Mouse (Mus musculus): ENCODE measurements around the gene Gprc5c.

- TF ChIP-seq POLR2A (IDR thresholded peaks at IDR 0.05; ENCODE audit: borderline replicate concordance, low read depth, low read length) (no peak), CTCF (IDR thresholded peaks at IDR 0.05; ENCODE audit: low read depth, low read length) (no peak)
Measured at GRCm38 (mm10) chr11:114861057-114861456, 10.1 kb downstream of the Gprc5c start.
